Mouse (Mus musculus) CH12.LX (cell line): ENCODE measurements at regions not wholly inside any gene's neighbourhood (a gene's known extent, or its start where the extent isn't known, plus 50 kb on each side); places are given as distances from the start of the nearest gene placed in this dataset.

ENCODE experiments used
- CHD1 ChIP-seq: IDR thresholded peaks from 2 replicates; pipeline ENCODE4 v1.6.1; 2012; ENCODE audit warnings: low read depth, low read length, improper control_type of control experiment, inconsistent platforms
- CHD2 ChIP-seq: IDR thresholded peaks from 2 replicates; pipeline ENCODE4 v1.6.1; 2011; ENCODE audit warnings: low read length, improper control_type of control experiment
- CTCF ChIP-seq, 2 experiments: IDR thresholded peaks in 1 of 2; conservative IDR thresholded peaks in 1 of 2; 2 replicates each; pipeline ENCODE4 v1.5.1; 2011 to 2012; ENCODE audit warnings: low read depth in 2 of 2, low read length in 2 of 2, improper control_type of control experiment in 1 of 2, inconsistent platforms in 1 of 2, mild to moderate bottlenecking in 1 of 2, moderate library complexity in 1 of 2
- E2F4 ChIP-seq: IDR thresholded peaks from 2 replicates; pipeline ENCODE4 v1.6.1; 2011; ENCODE audit warnings: low read depth, low read length, improper control_type of control experiment; ENCODE audit not compliant: insufficient replicate concordance
- ELF1 ChIP-seq: IDR thresholded peaks from 2 replicates; pipeline ENCODE4 v1.6.1; 2014; ENCODE audit warnings: low read depth, mild to moderate bottlenecking, inconsistent platforms, low read length, improper control_type of control experiment
- JUN ChIP-seq: IDR thresholded peaks from 2 replicates; pipeline ENCODE4 v1.6.1; 2011; ENCODE audit warnings: low read depth, mild to moderate bottlenecking, low read length, improper control_type of control experiment, moderate library complexity; ENCODE audit not compliant: insufficient read depth
- MAX ChIP-seq: IDR thresholded peaks from 2 replicates; pipeline ENCODE4 v1.6.1; 2011; ENCODE audit warnings: low read length, improper control_type of control experiment
- POLR2A ChIP-seq: IDR thresholded peaks from 2 replicates; pipeline ENCODE4 v1.6.1; 2011; ENCODE audit warnings: low read depth, mild to moderate bottlenecking, improper control_type of control experiment, low read length
- POLR2AphosphoS2 ChIP-seq: IDR thresholded peaks from 2 replicates; pipeline ENCODE4 v1.6.1; 2011; ENCODE audit warnings: low read depth, low read length, improper control_type of control experiment
- RAD21 ChIP-seq: IDR thresholded peaks from 2 replicates; pipeline ENCODE4 v1.6.1; 2011; ENCODE audit warnings: low read depth, mild to moderate bottlenecking, low read length, improper control_type of control experiment, moderate library complexity
- SIN3A ChIP-seq: IDR thresholded peaks from 2 replicates; pipeline ENCODE4 v1.6.1; 2012; ENCODE audit warnings: low read length, improper control_type of control experiment, inconsistent platforms
- TBP ChIP-seq: conservative IDR thresholded peaks from 2 replicates; pipeline ENCODE4 v1.6.1; 2011; ENCODE audit warnings: low read depth, low read length, improper control_type of control experiment
- ZNF384 ChIP-seq: IDR thresholded peaks from 2 replicates; pipeline ENCODE4 v1.6.1; 2012; ENCODE audit warnings: low read depth, low read length, improper control_type of control experiment, inconsistent platforms

DNA sequence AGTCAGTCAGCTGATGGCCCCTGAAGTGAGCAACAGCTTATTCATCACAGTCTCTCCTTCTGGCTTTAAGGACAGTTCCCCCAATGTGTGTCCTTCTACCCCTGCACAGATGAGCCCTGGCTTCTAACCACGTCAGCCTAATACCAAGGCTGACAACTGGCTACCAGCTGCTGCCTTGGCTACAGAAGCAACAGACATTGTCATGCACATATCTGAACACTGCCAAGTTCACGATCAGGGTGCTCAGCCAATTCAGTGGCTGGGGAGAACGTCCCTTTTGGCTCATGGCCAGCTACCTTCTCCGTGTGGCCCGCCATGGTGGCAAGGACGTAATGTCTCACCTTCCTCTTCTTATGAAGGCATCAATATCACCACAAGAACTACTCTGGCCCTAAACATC lies 73.2 kb upstream of the Runx3 start:
- TF ChIP-seq RAD21: no peak
- no peak for TF ChIP-seq CTCF (conservative IDR thresholded peaks at IDR 0.05 in 1 of 2, IDR thresholded peaks at IDR 0.05 in 1 of 2; ENCODE audit: low read depth in 2 of 2, low read length in 2 of 2)
- no peak for TF ChIP-seq E2F4
- TF ChIP-seq ZNF384: no peak
- TF ChIP-seq POLR2A: no peak
- TF ChIP-seq POLR2AphosphoS2: no peak
- no peak for TF ChIP-seq JUN
- no peak for TF ChIP-seq MAX
- no peak for TF ChIP-seq CHD1
- no peak for TF ChIP-seq SIN3A
- TF ChIP-seq TBP: no peak
- TF ChIP-seq CHD2: no peak
- TF ChIP-seq ELF1: no peak
